Mouse (Mus musculus) bone marrow, adult 2 months (tissue): ENCODE data around the gene Acox1.

Source experiments
- CTCF ChIP-seq: fragments of 200-500 bp; IDR thresholded peaks from 2 replicates; pipeline ENCODE4 v1.5.1; 2011; ENCODE audit warnings: low read length, control low read depth; ENCODE audit not compliant: control insufficient read depth, insufficient read depth
- POLR2A ChIP-seq: fragments of 200-500 bp; IDR thresholded peaks from 2 replicates; pipeline ENCODE4 v1.6.1; 2011; ENCODE audit warnings: low read depth, mild to moderate bottlenecking, control low read depth, low read length, borderline replicate concordance; ENCODE audit not compliant: control insufficient read depth

GRCm38 (mm10) chr11:116150960-116151359, 47.9 kb downstream of the Acox1 start:
- TF ChIP-seq CTCF (no peak), POLR2A (no peak)
